Mouse (Mus musculus) cerebellum, adult 2 months (tissue): ENCODE results near the gene Acot3. TPM values are rescaled to one million over a fixed set of nuclear protein-coding genes. Genes with fewer than 3 reads are reported as not detected.
"Not testable (repeated sequence)": the region's sequence is repeated elsewhere in the genome, so short reads cannot be mapped to it uniquely, and the experiment has no call there.

ENCODE experiments used
- DNase-seq, 2 experiments: peaks; one replicate each; pipeline ENCODE4 v3.0.0; 2021
- H3K27ac ChIP-seq: fragments of 200-500 bp; 2 replicates; pipeline ENCODE4 v1.5.1; 2012; ENCODE audit warnings: low read length, control low read depth, inconsistent platforms; ENCODE audit not compliant: insufficient read depth
- H3K27me3 ChIP-seq: fragments of 200-500 bp; 2 replicates; pipeline ENCODE4 v1.6.1; 2012; ENCODE audit warnings: inconsistent platforms, mild to moderate bottlenecking, low read length, moderate library complexity; ENCODE audit not compliant: control insufficient read depth, insufficient read depth
- H3K4me1 ChIP-seq: fragments of 200-500 bp; 2 replicates; pipeline ENCODE4 v1.6.1; 2011; ENCODE audit warnings: low read length; ENCODE audit not compliant: control insufficient read depth, insufficient read depth
- H3K4me3 ChIP-seq: fragments of 200-500 bp; replicated peaks from 2 replicates; pipeline ENCODE3; 2011; ENCODE audit warnings: mild to moderate bottlenecking, low read depth, low read length, control low read depth; ENCODE audit not compliant: insufficient read depth
- CTCF ChIP-seq: fragments of 200-500 bp; IDR thresholded peaks from 2 replicates; pipeline ENCODE4 v1.5.1; 2011; ENCODE audit warnings: low read depth, mild to moderate bottlenecking, control low read depth, low read length, moderate library complexity, borderline replicate concordance; ENCODE audit not compliant: insufficient read depth
- POLR2A ChIP-seq: fragments of 200-500 bp; IDR thresholded peaks from 2 replicates; pipeline ENCODE4 v1.6.1; 2011; ENCODE audit warnings: low read length, control low read depth, borderline replicate concordance; ENCODE audit not compliant: insufficient read depth
- WGBS: fragments of 180-500 bp; shearing (Covaris S2); methylation state at CpG from one replicate; pipeline ENCODE4 v1.1.7; 2018; 5-methylcytosine and 5-hydroxymethylcytosine counted together
- polyA plus RNA-seq: library from polyadenylated mRNA; depleted of rRNA; stranded (reverse); fragments of >200 nt; gene quantifications from 2 replicates; pipeline ENCODE4 v1.2.3, GENCODE M21; 2012

The Acot3 gene
- polyA plus RNA-seq, 1 experiment: 0.61 TPM

- Histone ChIP-seq H3K4me1 (peaks cover 3% of the 10 kb centered on the region), H3K4me3 (no peak overlapping the region), H3K27ac (no peak overlapping the region), H3K27me3 (no peaks in the 10 kb centered on the region)
- no peak for DNase-seq
- TF ChIP-seq POLR2A (no peak), CTCF (no peak)
- WGBS: 75% methylated on average over 6 of the region's 6 CpGs
Observed at GRCm38 (mm10) chr12:84013130-84013529, 38.8 kb upstream of the Acot3 start.

GRCm38 (mm10) chr12:84013701-84014100 is 38.2 kb upstream of the Acot3 start:
- WGBS: 91% methylated on average over 7 of the region's 7 CpGs
- no peak for TF ChIP-seq POLR2A

GRCm38 (mm10) chr12:84020528-84020927 is 31.4 kb upstream of the Acot3 start:
- not testable (repeated sequence) for DNase-seq, H3K4me1 ChIP-seq, H3K27me3 ChIP-seq, H3K4me3 ChIP-seq, H3K27ac ChIP-seq
- WGBS: 33% methylated on average over 7 of the region's 7 CpGs

More at GRCm38 (mm10) chr12:84013701-84014100, 38.2 kb upstream of the Acot3 start:
- Histone ChIP-seq H3K27ac (no peak overlapping the region), H3K4me1 (peaks cover 3% of the 10 kb centered on the region), H3K27me3 (no peaks in the 10 kb centered on the region), H3K4me3 (no peak overlapping the region)
- no peak for DNase-seq

GRCm38 (mm10) chr12:84022266-84022665 is 29.7 kb upstream of the Acot3 start:
- not testable (repeated sequence) for H3K27ac ChIP-seq, H3K27me3 ChIP-seq, H3K4me1 ChIP-seq, H3K4me3 ChIP-seq, DNase-seq
- 93% methylated on average over 4 of the region's 4 CpGs for WGBS

- 88% methylated on average over 9 of the region's 9 CpGs for WGBS
- Histone ChIP-seq H3K4me3 (no peak overlapping the region), H3K27me3 (no peaks in the 10 kb centered on the region), H3K4me1 (no peaks in the 10 kb centered on the region), H3K27ac (no peak overlapping the region)
- no peak for DNase-seq
- TF ChIP-seq CTCF: no peak
- TF ChIP-seq POLR2A: no peak
Observed at GRCm38 (mm10) chr12:84023052-84023745, 28.7 kb upstream of the Acot3 start.

- no peak overlapping the region for H3K27ac ChIP-seq
- WGBS: 75% methylated on average over 7 of the region's 7 CpGs
- no peaks in the 10 kb centered on the region for H3K4me1 ChIP-seq
- H3K4me3 ChIP-seq: no peak overlapping the region
- no peaks in the 10 kb centered on the region for H3K27me3 ChIP-seq
- TF ChIP-seq POLR2A (no peak), CTCF (no peak)
- no peak for DNase-seq
Observed at GRCm38 (mm10) chr12:84025888-84026287, 26.1 kb upstream of the Acot3 start.

- not testable (repeated sequence) for H3K4me3 ChIP-seq, H3K27me3 ChIP-seq, H3K4me1 ChIP-seq, DNase-seq, H3K27ac ChIP-seq
- 51% methylated on average over 3 of the region's 3 CpGs for WGBS
Observed at GRCm38 (mm10) chr12:84028328-84028727, 23.6 kb upstream of the Acot3 start.

- DNase-seq, H3K4me1 ChIP-seq, H3K27me3 ChIP-seq, H3K27ac ChIP-seq, H3K4me3 ChIP-seq: not testable (repeated sequence)
- WGBS: 100% methylated on average over 1 of the region's 1 CpGs
Observed at GRCm38 (mm10) chr12:84029043-84029442, 22.9 kb upstream of the Acot3 start.
